Mouse (Mus musculus): ENCODE measurements around the gene Capn2.

Gene Capn2

DNA sequence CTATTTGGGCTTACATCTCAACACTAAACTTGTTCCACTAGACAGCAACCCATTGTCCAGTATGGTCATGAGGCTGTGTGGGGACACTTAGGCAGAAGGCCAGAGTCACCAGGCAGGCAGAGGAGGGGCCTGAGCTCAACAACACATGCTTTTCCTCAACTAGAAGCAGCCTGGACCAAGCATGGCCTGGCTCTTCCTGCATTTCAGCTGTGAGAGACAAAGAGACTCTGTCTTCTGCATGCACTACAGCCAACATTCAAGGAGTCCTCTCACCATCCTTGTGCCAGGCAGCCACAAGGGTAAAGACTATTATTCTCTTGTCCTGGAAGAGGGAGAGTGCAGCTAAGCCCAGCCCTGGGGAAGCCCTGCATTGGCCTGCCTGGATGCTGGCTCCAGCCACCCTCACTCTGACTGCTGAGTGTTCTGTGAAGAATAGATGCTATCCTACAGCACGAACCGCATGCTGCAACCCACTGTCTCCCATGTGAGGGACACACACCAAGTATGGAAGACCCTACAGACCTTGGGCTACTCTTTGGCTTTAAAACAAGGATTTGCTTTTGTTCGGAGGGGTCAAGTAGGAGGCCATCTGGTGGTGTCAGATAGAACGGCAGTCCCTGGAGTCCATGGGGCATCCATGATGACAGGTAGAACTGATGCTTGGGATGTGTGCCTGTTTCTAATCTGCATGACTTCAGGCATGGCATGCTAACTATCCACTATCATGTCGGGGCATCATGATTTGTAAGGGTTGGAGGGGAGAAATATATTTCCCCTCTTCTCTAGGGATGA, 42.2 kb downstream of the Capn2 start:
- intact Hi-C loops (cut with DNase I), result no loop called here

DNA sequence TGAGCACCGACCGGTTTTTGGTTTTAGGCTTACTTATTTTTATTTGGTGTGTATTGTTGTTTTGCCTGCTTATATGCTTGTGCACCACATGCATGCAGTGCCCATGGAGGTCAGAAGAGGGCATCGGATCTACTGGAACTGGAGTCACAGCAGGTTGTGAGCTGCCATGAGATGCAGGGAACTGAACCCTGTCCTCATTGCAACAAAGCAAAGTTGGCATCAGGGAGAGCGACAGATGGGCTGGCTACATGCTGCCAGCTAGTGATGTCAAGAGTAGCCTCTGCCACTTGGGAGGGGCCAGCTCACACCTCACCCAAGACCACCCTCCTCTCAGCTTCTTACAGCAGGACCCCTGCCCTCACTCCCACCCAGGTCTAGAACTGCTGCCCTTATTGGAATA, 51.4 kb downstream of the Capn2 start:
- intact Hi-C loops (cut with DNase I), result no loop called here

DNA sequence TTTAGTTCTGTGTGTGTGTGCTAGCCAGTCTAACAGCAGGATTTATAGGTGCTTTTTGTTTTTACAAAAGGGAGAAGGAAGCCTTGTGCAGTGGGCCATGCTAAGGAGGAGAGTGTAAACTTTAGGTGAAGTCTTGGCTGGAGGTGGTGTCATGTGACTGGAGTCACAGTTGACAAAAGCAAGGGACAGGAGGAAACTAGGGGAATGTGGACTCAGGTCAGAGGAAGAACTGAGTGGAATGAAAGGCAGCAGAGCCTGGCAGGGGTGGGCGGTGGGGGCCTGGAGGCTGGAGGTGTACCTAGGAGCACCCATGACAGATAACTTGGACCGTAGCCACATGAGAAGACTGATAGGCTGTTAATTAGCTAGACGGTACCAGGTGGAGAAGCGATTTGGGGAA, 52.1 kb downstream of the Capn2 start:
- intact Hi-C loops (cut with DNase I), result no loop called here

DNA sequence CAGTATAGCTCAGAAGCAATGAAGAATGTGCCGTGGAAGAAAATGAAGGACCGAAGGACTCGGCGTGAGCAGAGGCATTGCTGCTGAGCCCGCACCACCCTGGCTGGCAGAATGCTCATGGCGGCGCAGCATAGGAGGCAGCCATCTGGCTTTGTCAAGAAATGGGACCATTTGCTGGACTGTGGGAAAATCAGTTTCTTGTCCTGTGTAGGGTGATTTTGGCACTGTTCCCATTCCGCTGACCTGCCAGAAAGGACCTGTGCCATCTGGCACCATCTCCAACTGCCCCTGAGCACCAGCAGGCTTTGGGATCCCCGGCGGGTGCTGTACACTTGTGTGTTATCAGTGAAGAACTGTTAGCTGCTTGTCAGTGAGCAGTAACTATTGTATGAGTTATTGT, 55.6 kb downstream of the Capn2 start:
- intact Hi-C loops (cut with DNase I), result no loop called here

DNA sequence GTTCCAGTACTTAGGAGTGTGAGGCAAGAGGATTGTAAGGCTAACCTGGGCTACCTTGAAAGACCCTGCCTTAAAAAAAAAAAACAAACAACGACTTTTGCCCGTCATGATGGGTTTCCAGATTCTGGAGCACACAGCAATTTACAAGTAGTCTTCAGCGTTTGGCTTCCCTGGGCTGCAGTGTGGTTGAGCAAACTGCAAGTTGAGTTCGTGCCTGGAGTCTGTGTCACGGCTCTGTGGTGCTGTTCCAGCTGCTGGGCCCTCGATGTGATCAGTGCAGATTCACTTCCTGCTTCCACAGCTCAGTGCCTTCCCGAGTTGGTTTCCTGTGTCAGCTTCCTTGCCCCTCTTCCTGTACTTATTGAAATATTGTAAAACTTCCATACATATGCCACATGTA, 56.1 kb downstream of the Capn2 start:
- intact Hi-C loops (cut with DNase I), result no loop called here

DNA sequence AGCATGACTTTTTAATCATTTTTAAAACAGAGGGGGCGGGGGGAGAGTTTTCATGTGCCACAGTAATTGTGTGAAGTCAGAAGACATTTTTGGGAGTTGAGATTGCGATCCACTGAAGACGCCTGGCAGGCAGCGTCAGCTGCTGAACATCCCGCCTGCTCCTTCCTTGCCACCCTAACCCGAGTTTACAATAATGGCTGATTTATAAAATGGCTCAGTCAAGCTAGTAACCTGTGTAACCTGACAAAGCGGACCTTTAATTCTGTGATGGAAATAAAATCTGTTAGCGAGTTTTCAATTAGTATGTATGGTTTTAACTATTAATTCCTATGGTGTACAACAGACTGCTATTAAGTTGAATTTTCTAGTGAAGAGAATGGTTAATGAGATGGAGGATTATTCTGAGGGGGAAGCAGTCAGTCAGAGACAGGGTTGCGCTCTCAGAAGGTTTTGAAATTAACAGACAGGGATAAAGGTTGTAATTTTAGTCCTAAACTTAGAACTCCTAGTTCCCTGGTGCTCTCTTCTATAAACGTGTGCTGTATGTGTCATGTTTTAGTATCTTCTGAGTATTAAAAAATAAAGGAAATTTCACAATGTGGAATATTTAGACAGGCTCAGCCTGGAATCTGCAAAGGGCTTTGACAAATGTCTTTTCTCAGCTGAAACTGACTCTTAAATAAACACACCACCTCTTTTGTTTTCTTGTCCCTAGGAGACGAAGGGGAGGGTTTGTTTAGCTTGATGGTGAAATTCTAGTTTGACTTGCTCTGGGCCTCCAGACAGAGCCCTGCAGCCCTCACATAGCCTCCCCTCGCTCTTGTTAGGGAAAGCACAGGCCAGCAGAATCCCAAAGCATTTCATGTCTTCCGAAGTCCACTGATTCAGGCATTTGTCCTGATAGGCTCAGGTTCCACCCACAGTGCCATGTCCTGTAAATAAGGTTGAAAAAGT, 56.8 kb downstream of the Capn2 start:
- intact Hi-C loops (cut with DNase I), result no loop called here

DNA sequence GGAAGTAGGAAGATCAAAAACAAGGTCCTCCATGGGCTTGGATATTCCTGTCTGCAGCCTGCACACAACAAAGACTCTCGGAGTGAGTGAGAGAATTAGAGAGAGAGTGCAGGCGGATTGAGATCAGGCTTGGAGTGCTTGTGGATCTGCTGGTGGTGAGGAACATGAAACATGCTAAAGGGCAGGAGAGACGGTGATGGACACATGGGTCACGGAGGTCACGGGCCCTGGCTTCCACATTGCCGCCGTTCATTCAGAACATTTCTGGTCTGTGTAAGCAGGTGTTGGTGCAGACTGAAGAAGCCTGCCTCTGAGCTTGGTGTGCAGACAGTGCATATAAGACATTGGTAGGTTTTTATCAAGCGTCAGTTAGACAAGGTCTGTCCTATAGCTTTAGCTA, 58.0 kb downstream of the Capn2 start:
- intact Hi-C loops (cut with DNase I), result no loop called here

DNA sequence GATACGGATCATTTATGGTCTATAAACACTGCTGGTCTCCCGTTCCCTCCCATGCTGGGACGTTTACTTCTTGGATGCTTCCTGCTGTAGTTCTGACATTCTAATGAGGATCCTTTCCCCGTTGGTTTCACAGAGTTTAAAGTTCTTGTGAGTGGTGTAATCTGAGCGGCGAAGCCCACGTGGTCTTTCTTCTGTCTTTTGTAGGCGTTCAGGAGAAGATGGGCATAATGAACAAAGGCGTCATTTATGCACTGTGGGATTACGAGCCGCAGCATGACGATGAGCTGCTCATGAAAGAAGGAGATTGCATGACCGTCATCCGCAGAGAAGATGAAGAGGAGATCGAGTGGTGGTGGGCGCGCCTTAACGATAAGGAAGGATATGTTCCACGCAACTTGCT, 58.9 kb downstream of the Capn2 start:
- intact Hi-C loops (cut with DNase I), result no loop called here

DNA sequence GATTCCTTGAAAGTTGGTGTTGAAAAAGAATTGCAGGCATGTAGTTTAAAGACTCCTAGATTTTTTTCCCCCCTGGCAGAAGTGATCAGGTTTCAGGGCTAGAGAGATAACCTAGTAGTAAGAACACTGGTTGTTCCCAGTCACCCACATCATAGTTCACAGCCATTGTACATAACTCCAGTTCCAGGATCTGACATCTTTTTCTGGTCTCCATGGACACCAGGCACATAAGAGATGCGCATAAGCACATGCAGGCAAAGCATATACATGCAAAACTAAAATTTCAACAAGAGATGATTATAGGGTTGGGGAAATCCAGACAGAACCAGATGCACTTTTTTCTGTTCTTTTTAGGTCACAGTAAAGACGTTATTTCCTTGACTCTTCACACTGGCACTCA, 62.3 kb downstream of the Capn2 start:
- intact Hi-C loops (cut with DNase I), result no loop called here

DNA sequence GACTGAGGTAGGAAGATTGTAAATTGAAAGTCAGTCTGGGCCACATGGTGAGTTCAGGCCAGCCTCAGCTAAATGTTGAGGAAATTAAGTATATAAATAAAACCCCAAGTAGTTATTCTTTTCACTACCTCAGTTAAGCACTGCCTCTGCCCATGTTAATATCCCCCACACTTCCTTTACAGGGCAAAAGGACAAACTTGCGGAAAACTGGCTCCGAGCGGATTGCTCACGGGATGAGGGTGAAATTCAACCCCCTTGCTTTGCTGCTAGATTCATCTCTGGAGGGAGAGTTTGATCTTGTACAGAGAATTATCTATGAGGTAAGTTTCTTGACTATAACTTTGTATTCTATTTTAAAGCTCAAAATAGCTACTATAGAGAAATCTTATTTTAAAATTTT, 64.9 kb downstream of the Capn2 start:
- intact Hi-C loops (cut with DNase I), result no loop called here

DNA sequence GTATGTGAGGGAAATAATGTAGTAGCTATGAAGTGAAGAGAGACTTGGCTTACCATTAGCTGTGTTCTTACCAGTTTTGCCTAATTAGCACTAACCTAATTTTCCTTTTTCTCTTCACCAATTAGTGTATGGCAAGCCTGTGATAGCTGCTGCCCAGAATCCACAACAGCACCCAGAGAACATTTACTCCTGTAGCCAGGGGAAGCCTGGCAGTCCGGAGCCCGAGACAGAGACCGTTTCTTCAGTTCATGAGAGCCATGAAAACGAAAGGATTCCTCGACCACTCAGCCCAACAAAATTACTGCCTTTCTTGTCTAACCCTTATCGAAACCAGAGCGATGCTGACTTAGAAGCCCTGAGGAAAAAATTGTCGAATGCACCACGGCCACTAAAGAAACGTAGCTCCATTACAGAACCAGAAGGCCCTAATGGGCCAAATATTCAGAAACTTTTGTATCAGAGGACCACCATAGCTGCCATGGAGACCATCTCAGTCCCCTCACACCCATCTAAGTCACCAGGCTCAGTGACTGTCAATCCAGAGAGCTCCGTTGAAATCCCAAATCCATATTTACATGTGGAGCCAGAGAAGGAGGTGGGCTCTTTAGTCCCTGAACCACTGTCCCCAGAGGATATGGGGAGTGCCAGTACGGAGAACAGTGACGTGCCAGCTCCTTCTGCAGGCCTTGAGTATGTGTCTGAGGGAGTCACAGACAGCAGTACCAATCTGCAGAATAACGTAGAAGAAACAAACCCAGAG, 69.0 kb downstream of the Capn2 start:
- intact Hi-C loops (cut with DNase I), result no loop called here

DNA sequence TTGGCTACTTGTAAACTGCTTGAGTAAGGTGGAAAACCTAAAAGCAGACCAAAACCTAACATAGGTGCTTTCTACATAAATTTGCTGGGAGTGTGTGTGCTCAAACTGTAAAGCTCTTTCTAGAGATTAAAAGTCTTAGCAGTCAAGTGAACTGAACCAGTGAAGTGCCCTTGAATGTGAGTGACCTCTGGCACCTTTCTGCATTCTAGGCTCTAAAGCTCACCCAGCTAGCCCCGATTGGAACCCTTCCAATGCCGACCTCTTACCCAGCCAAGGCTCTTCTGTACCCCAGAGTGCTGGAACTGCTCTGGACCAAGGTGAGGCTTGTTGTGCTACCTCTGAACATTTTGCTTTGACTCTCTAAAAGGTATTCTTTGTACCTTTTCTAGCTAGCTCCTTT, 73.3 kb downstream of the Capn2 start:
- intact Hi-C loops (cut with DNase I), result no loop called here

DNA sequence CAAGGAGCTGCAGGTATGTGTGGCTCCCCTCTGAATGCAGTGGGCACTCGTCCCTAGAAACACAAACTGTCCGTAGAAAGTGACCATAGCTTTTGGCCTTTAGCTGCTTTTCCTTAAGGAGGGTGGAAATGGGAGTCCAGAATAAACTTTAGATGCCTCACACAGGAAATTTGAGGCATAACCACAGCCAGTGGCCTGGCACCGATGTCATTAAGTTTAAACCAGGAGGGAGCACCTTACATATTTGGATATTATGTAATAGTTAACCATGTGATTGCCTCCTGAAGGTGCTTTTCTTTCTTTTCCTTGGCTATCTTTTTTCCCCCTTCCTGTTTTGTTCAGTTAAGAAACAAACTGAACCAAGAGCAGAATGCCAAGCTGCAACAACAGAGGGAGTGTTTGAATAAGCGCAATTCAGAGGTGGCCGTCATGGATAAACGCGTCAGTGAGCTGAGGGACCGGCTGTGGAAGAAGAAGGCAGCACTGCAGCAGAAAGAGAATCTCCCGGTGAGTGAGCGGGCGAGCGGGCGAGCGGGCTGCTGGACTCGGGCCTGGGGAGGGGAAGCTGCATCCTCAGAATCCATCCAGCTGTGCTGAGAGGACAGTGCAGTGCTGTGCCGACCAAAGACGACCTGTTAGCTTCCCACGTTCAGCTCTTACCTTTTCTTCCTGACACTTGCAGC, 75.5 kb downstream of the Capn2 start:
- intact Hi-C loops (cut with DNase I), result no loop called here

DNA sequence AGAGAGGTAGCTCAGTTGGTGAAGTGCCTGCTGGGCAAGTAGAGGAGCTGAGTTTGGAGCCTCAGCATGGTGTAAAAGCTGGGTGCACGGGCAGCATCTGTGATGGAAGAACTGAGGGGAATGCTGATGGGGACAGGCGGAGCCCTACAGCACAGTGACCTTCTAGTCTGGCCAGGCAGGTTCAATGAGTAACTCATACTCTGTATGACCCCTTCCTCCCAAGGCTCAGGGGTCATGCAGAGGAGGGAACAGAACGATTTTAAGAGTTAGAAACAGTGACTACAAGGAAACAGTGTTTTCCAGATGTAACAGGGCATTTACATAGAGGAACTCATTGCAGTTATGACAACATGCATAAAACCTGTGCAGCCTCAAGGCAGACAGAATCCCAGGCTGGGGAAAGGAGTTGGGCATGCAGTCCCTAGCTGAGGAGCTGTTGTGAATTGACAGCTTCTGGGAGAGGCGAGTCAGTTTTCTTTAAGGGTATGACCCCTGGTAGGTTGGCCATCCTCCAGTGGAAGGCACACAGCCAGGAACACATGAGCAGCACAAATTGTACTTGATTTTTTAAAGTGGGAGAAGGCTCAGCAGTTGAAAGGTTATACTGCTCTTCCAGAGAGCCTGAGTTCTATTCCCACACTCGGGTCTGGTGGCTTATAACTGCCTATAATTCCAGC, 77.7 kb downstream of the Capn2 start:
- intact Hi-C loops (cut with DNase I), result no loop called here

DNA sequence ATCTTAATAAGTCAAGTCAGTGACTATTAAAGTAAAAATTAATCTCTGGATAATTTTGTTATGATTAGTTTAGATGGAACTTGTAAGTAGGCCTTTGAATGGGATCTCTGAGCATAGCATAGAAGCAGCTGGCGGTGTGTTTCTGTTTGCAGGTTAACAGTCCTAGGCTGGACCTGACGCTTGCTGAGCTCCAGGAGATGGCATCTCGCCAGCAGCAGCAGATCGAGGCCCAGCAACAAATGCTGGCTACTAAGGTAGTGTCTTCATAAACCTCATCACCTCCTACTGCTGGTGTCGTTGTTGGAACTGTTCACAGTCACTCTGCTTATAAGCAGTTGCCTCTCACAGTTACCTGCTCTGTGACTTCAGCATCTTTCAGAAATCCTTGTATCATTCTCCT, 80.7 kb downstream of the Capn2 start:
- intact Hi-C loops (cut with DNase I), result no loop called here

DNA sequence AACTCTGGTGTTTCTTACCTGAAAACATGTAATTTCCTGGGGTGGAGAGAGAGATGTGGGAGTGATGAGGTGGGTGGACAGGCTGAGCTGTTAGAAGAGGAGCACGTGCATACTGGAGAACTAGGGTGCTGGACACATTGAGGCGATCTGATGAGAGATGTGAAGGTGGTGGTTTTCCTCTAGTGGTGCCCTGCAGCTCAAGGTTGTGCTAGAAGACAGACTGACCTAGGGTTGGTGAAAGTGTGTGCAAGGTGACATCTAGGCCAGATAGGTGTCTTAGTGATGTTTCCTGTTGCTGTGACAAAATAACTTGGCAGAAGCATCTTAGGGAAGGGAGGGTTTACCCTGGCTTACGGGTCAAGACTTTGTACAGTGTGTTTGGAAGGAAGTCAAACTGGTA, 85.3 kb downstream of the Capn2 start:
- intact Hi-C loops (cut with DNase I), result no loop called here

DNA sequence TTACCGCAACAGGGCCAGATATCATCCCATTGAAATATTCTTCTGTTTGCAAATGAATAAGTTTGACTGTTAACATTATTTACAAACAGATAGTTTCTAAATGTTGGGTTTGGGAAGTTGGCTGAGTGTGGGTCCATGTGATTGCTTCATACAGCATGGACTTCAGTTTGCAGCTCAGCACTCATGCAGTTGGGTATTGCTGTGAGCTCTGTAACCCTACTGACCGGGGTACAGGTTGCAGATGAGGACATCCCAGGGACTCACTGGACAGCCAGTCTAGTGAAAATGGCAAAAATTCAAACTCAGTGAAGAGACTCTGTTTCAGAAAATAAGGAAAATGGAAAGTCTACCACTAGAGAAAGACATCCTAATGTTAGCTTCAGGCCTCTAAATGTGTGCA, 86.7 kb downstream of the Capn2 start:
- intact Hi-C loops (cut with DNase I), result no loop called here

DNA sequence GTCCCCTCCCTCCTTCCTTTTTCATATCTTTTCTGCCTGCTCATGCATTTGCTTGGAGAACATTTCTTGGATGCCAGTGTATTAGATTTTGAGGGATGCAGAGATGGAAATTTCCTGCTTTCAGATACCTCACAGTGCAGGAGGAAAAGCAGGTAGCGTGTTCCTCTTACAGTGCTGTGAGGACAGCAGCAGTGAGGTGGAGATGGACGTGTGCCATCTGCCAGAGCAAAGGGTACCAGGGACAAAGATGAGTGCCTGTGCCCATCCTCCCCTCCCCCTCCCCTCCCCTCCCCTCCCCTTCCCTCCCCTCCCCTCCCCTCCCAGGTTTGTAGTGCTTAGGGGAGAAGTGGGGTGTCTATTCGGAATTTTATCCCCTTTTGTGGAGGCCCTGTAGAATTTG, 87.6 kb downstream of the Capn2 start:
- intact Hi-C loops (cut with DNase I), result no loop called here

DNA sequence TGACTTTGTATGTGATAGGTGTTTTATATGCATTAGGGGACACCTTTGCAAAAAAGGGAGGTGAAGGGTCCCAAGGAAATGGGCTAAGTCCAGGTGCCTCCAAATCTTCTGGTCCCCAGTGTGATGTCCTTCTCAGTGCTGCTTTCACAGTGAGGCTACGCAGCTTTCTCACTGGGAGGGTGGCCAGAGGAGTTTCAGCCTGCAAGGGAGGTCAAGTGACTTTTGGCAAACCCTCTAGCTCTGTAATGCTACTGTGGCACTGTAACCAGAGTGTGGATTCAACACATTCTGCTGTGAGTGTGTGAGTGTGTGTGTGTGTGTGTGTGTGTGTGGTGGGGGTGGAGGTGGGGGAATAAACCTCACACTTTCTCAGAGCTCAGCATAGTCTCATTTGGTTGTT, 90.0 kb downstream of the Capn2 start:
- intact Hi-C loops (cut with DNase I), result no loop called here

DNA sequence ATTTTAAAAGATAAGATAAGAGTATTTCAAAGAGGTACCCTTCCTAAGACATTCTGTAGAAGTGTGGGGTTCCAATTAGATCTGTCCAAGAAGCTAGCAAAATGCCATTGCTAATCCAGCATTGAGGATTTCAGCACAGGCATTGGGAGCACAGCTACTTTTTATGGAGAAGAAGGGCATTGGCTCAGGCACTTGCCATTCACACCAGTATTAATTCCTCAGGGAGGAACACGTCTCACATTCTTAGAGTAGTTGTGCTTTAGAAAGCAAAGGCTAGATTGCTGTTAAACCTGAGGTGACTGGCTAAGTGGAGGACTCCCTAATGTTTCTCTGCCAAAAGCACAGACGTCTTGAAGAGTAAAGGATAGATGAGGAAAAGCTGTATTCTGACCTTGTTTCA, 91.0 kb downstream of the Capn2 start:
- intact Hi-C loops (cut with DNase I), result no loop called here

DNA sequence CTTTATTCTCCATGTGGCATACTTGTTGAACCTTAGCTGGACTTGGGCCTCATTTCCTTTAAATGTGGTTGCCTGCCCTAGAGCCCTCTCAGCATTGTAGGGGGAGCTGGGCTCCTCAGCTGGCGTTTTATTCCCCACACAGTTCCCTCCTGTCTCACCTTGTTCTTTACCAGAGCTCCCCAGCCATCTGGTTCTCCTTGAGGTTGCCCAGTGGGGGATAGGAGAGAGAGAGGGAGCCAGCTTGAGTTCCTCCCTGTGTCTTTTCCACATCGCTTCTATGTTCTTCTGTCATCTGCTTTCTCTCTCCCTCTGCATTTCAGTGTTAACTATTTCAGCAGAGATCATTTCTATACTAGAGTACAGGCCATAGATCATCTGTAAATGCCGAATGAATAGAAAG, 92.2 kb downstream of the Capn2 start:
- intact Hi-C loops (cut with DNase I), result no loop called here

All from adrenal gland (tissue).